Mouse (Mus musculus): ENCODE measurements around the gene Trit1.
"Not testable (repeated sequence)": the region's sequence is repeated elsewhere in the genome, so short reads cannot be mapped to it uniquely, and the experiment has no call there.

Trit1 gene

DNA sequence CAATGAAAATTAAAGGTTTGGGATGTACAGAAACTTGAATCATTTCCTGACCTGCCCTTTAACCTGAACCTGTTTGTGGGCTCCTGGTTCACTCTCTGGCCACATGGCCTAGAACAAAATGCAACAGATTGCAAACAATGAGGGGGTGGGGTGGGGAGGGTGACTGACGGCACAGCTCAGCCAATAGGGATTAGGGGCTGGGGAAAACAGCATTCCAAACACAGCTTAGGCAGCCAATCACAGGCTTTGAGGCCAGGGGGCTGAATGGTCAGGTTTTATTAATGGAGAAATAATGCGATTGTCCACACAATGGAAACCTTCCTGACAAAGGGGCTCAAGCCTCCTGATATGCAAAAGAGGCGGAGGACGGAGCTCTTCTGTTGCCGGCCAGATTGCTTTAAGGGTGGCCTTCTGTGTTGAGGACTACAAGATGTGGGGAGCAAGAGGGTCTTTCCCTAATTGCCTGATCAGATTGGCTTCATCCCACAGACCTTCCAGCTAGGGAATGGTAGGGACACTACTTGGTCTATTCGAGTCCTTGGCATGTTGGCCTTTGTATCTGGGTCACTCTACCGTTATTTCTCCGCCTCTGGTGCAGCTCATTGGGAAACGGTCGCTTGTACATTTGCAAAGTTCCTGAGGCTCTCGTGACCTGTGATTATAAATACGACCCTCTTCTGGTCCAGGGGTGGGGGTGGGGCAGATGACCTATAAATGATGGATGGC, 17.7 kb upstream of the Trit1 start:
- no peak for DNase-seq

GRCm38 (mm10) chr4:122999263-122999691, 17.1 kb upstream of the Trit1 start:
- DNase-seq = no peak

DNA sequence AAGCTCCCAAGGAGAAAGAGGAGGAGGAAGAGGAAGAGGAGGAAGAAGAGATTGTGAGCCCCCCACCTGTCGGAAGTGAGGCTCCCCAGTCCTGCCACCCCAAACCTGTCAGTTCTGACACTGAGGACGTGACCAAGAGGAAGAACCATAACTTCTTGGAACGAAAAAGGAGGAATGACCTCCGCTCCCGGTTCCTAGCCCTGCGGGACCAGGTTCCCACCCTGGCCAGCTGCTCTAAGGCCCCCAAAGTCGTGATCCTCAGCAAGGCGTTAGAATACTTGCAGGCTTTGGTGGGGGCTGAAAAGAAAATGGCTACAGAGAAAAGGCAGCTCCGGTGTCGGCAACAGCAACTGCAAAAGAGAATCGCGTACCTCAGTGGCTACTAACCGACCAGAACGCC, 16.3 kb upstream of the Trit1 start:
- DNase-seq = no peak

- DNase-seq = no peak
Measured at GRCm38 (mm10) chr4:123000617-123001342, 15.6 kb upstream of the Trit1 start.

DNA sequence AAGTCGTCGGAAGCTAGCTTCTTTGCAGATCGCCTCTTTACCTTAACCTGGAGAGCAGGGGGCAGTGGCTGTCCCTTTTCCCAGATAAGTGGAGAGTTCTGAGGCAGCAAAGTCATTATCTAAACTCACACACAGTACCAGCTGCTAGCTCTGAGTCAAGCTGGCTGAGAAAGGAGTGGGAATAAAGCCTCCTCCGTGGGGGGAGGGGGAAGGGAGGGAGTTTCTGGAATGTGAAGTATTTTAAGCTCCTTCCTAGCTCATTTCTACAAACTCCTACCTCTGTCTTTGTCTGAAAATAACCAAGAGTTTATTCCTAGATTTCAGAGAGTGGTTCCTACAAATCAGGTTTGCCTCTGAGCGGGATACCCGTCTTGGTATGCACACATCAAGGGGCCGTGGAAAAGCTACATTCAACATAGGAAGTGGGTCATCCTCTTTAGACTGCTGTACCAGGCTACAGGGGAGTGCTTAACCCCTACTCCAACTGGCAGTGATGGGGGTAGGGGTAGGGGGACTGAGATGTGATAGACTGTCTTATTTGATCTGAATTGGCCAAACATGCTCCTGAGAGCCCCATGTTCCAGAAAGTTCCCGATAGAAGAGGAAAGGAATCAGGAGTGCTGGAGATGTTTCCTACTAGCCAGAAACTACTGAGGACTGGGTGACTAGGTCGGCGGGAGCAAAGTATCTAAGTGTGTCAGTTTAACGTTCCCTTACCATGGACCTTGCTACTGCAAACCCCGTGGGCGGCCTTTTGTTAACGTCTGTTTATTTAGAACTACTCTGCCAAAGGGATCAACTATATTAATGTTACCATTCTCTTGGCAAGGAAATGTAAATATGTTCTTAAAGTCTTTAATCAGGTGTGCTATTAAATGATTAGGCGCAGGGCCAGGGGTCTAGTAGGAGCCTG, 11.1 kb upstream of the Trit1 start:
- peak; percentile 64 for DNase-seq

- not testable (repeated sequence) for DNase-seq
Measured at GRCm38 (mm10) chr4:123012501-123012900, 3.9 kb upstream of the Trit1 start.

DNA sequence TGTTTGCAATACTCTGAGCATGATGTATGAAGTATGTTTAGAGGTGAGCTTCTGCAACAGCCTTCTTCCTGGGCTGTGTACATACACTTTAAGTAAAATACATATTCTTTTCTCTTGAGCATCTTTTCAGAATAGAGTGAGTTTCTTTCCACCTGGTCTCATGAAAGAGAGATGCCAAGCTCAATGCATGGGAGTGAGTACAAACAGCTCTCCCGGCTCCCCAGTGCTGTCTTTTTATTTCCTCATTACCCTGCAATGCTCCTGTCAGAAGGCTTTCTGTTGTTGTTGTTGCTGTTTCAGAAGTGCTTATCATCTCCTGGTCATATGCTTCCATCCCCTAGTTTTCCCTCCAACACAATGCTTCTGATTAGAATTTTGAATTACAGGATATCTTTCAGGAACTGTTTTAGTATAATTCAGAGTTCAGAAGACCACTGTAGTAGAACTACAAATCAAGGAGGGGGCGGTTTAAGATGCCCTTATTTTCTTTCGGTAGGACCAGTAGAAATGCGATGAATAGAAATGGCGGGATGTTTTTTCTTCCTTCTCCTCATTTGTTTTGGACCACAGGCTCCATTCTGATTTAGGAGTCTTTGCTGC, 3.0 kb upstream of the Trit1 start:
- no peak for DNase-seq

- DNase-seq = peak; percentile 85
Measured at GRCm38 (mm10) chr4:123013949-123014406, 2.4 kb upstream of the Trit1 start.

DNA sequence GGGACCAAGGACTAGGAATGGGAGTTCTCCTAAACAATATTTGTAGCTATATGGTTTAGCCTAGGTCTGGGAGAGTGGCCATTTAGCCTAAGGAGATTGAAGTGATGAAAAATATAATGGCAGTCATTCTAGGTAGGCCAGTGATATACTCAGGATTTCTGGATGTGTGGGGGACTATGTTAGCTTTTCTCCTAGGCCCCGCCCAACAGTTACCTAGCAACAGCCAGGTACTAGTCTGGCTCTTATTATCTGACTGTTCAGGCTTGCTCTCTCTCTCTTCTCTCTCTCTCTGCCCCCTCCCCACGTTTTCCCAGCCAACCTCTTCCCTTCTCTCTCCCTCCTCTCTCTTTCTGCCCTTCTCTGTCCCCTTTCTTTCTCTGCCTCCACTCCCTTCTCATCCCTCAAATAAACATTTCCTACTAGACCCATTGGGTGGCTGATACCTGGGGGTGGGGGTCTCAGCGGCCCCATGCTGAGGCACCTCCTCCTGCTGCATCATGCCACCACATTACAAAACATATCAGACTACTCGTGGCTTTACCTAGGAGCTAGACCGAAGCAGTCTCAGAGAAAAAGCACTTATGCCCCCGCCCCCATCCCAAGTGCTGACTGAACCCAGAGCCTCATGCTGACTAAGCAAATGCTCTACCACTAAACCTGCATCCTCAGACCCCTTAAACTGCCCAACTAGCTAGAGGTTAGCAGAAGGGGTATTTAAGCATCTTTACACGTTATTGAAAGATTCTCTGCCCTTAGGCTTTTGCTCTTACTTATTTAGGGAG, 1.7 kb upstream of the Trit1 start:
- DNase-seq = no peak

- DNase-seq = no peak
Measured at GRCm38 (mm10) chr4:123021591-123021990, 5.2 kb downstream of the Trit1 start.

GRCm38 (mm10) chr4:123022896-123023295, 6.5 kb downstream of the Trit1 start:
- DNase-seq = no peak

DNA sequence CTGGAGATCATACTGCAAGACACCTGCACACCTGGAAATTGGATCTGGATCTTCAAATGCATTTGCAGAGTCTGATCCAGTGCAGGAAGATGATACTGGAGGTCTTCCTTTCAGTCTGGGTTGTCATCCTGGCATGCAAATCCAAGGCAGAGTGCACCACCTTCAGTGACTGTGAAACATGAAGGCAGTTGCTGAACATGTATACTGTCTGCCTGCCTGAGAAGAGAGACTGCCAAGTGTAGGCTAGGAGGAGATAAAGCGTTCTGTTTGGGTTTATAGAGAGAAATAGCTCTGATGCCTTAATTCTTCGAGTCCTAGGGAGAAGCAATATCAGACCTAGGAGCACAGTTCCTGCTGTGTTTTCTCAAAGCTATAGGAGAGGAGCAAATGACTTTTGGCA, 9.0 kb downstream of the Trit1 start:
- no peak for DNase-seq

- DNase-seq = peak; percentile 43
Measured at GRCm38 (mm10) chr4:123026161-123026560, 9.8 kb downstream of the Trit1 start.

DNA sequence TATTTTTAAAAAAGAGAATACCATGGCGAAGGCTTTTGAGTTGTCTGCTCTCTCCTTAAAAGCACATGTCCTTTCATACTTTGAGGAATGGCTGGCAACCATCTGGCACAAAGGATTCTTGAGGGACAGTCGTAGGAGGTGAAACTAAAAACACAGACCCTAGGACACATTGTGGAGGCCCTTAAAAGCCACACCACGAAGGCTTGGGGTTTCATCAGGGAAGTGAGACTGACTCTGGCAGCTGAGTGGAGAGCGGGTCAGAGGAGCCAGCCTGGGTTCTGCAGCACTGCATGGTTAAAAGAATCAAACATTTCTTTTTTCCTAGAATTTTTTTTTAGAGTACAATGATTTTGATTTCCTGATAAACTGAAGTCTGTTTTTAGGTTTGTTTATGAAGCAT, 10.2 kb downstream of the Trit1 start:
- no peak for DNase-seq

DNA sequence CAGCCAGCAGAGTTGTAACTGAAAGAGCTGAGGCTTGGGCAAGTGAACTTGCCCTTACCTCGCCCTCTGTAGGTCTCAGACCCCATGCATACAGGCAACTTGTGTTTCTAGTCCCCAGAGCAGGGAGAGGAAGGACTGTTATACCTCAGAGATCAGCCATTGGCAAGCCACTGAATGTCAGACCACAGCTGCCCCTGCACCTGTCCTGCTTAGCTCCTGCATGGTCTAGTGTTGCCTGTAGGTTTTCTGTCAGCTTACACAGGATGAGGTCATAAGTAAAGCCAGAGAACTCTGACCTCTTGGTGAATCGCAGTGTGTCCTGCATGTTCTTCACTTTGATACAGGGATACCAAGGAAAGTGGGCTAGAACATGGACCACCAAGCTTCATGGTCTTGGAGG, 18.4 kb downstream of the Trit1 start:
- no peak for DNase-seq

DNA sequence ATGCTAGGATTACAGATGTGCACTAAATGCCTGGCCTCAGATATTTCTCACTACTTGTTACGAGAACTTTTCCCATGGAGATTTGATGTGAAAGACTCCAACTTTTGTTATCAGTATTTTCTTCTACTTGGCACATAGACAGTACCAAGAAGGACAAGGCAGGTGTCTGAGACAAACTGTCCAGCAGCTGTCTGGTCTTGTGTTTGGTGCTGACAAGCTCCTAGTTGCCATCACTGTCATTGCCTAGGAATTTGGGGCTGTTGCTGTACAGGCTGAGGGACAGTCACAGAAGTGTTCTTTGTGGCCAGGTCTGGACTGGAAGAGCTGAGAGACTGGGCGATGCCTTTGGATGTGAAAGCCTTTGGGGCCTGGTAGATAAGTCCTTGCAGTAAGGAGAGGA, 19.2 kb downstream of the Trit1 start:
- DNase-seq = no peak

DNA sequence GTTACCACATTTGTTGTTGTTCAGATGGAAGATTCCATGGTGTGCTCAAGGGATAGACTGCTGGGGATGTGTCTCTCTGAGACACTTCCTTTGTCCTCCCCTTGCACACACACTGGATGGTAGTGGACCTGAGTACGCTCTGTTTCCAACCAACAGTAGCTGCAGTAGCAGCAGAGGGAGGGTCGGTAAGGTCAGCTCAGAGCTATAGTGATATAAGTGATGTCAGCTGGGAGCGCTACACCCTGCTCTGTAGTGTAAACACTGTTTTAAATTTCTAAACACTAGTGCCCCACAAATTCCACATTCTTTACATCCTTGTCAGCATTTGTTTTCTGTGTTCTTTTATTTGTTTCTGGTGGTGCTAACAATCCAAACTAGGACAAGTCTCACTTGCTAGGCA, 20.3 kb downstream of the Trit1 start:
- no peak for DNase-seq

DNA sequence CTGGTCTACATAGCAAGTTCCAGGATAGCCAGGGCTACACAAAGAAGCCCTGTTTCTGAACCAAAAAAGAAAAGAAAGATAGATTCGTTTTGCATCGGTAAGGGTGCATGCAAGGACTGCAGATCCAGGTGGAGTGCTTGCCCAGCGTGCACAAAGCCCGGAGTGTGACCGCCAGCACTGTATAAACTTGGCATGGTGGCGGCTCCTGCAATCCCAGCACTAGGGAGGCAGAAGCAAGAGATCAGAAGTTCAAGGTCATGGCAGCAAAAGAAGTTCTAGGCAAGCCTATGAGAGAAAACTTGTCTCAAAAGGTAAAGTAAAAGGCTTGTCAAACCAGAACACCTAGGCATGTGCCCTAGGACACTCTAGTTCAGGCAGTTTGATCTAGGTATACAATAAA, 24.7 kb downstream of the Trit1 start:
- DNase-seq = no peak

GRCm38 (mm10) chr4:123043858-123044257, 27.5 kb downstream of the Trit1 start:
- DNase-seq = no peak

- no peak for DNase-seq
Measured at GRCm38 (mm10) chr4:123044842-123045241, 28.4 kb downstream of the Trit1 start.

DNA sequence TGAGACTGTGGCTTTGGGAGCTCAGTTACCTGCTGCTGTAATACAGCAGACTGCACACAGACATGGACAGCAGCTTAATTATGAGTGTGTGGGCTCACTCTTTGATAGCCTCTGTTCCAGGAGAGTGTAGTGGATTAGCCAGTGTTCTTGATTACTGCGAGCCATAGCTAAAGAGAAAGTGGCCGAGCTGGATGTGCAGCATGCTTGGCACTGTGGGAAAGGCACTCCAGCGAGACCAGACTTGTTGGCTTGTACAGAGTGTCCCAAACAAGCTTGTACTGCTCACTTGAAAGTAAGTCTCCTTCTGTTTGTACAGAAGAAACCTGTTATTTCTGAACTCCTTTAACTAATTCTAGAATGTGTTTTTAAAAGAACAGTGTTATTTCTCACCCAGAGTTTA, 29.9 kb downstream of the Trit1 start:
- no peak for DNase-seq

GRCm38 (mm10) chr4:123050681-123051211, 34.3 kb downstream of the Trit1 start:
- peak; percentile 84 for DNase-seq

All from layer of hippocampus, adult 9-11 months (tissue).